Mouse (Mus musculus): ENCODE data around the gene Irf5.

GRCm38 (mm10) chr6:29540223-29540622, 13.8 kb downstream of the Irf5 start:
- TF ChIP-seq CTCF (conservative IDR thresholded peaks at IDR 0.05; ENCODE audit: low read length) = no peak
- no peak for TF ChIP-seq POU5F1 (IDR thresholded peaks at IDR 0.05; ENCODE audit: borderline replicate concordance, low read length)

All from E14TG2a.4 (cell line).